Mouse (Mus musculus): ENCODE data around the gene Anpep.
"Not testable (repeated sequence)": the region's sequence is repeated elsewhere in the genome, so short reads cannot be mapped to it uniquely, and the experiment has no call there.

The Anpep gene

DNA sequence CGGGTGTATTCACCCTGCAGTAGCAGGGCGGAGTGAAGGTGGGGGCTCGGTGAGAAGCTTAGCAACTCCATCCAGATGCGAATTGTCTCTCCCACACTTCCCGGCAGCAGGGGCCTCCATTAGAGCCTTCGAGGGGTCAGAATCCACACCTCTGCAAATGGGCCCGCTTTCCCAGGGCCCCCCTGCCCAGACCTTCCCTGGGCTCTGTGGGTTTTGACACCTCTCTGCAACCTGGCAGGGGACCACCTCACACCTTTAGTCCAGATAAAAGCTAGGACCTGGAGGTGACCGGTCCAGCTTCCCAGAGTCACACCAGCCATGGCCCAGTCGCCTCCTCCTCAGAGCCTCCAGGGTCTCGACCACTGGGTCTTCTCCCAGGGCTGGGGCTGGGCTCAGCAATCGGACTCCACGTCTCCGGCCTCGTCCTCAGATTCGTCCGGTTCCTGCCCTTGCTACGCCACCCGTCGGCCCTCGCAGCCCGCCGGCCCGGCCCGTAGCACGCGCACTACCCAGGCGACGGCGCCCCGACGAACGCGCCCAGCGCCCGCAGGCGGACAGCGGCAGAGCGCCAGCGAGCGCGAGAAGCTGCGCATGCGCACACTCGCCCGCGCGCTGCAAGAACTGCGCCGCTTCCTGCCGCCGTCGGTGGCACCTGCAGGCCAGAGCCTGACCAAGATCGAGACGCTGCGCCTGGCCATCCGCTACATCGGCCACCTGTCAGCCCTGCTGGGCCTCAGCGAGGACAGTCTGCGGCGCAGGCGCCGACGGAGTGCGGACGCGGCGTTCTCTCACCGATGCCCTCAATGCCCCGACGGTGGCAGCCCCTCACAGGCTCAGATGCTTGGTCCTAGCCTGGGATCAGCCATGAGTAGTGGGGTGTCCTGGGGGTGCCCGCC is 50.0 kb downstream of the Anpep start, which contains the start of gene Mesp2:
Mesp2 (plus strand) TSS at position 117 of the 896 bp plus-strand sequence.
- peak; percentile 85 for DNase-seq (ENCODE audit: low spot score)

GRCm38 (mm10) chr7:79808561-79808960 is 52.3 kb downstream of the Anpep start:
- DNase-seq (ENCODE audit: low spot score): no peak

GRCm38 (mm10) chr7:79803887-79804286 is 57.0 kb downstream of the Anpep start:
- no peak for DNase-seq (ENCODE audit: low spot score)

DNA sequence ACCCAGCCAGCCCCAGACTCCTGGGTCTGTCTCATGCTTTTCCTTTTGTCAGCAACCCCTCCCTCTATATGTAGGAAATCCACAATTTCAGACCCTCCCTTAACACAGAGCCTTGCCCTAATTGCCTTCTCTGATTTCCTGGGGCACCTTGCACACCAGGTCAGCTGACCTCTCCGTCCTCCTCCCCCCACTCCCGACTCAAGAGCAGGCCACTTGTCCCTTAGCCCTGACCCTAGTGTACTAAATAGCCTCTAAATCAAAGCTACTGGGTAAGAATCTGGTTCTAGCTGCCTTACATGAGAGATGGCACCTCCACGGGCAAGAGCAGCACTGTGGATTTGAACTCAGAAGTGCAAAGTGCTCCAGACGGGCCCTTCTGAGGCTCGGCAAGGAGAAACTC is 58.8 kb downstream of the Anpep start:
- DNase-seq (ENCODE audit: low spot score): no peak

DNA sequence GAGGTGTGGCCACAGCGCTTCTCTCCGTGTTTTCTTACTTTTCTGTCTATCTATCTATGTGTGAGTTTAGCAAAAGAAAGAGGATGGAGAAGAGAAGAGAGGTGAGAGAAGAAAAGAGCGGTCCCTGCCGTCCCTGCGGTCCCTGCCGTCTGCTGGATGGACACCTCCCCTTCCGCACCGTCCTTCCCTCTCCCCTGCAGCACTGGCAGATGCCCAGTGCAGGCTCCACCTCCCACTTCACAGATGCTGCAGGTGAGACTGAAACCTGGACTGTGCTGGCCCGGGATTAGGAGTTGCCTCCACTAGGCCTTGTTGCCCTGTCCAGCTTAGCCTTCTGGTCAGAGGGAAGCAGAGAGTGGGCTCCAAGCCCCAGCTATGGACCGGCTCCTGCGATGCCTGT is 59.5 kb downstream of the Anpep start:
- DNase-seq (ENCODE audit: low spot score): no peak

- DNase-seq (ENCODE audit: low spot score): no peak
These were observed 60.5 kb downstream of the Anpep start for GRCm38 (mm10) chr7:79800336-79800735.

DNA sequence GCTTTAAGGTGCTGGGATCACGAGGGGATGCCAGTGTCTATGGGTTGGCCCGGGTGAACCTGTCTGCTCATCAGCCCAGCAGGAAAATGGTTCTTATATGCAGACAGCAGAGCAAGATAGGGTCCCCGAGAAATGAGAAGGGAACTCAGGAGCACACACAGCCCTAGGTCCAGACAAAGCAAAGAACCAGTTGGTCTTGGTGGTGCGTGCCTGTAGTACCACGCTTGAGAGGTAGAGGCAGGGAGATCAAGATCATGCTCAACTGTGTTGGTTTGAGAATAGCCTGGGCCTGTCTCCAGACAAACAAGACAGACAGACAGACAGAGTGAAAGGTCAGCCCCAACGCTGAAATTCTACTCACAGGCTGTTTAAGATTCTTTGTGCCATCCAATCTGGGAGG is 61.4 kb downstream of the Anpep start:
- no peak for DNase-seq (ENCODE audit: low spot score)

- peak; percentile 92 for DNase-seq (ENCODE audit: low spot score)
These were observed 61.8 kb downstream of the Anpep start for GRCm38 (mm10) chr7:79799048-79799447.

DNA sequence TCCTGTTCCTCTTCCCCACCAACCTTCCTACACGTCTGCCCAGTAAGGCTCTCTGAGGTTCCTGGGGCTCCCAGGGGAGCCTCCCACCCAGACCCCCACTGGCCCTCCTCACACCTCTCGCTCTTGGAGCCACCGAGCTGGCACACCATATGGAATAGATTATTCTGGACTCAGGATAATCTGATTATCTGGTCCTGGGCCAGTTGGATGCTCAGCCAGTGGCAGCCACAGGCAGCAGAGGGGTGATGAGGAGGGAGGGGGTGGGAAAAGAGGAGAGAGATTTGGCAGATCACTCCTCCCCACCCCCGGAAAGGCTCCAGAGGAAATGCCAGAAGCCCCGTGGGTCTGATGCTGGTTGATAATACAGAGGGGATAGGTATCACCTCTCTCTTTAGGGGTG is 62.3 kb downstream of the Anpep start:
- DNase-seq (ENCODE audit: low spot score): peak; percentile 18

GRCm38 (mm10) chr7:79793688-79794087 is 67.2 kb downstream of the Anpep start, which contains the start of gene Mesp1:
Gene Mesp1 (minus strand): TSS chr7:79793788.
- no peak for DNase-seq (ENCODE audit: low spot score)

DNA sequence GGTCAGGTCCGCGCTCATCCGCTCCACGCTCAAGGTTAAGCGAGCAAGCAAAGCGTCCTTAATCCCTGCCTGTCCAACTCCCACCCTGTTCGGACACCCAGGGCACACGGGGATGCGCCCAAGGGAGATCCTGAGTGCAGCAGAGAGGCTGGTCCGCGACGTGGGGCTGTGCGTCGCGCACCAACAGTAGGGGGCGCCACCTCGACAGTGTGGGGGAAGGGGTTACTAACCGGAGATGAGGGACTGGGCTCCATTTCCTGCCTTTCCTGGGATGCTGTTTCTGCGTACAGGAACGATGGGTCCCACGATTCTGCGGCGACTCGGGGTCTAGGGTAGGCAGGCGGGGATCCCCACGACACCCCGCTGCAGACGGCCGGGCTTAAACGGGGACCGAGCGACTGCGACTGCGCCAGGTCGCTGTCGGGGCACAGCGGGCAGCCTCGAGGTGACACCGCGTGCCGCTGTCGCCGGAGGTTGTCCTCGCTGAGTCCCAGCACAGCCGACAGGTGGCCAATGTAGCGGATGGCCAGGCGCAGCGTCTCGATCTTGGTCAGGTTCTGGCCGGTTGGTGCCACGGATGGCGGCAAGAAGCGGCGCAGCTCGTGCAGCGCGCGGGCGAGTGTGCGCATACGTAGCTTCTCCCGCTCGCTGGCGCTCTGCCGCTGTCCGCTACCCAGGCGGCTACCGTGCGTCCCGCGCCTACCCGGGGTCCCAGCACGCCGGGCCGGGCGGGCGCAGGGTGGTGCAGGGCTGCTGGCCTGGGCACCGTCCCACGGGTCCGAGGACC is 68.0 kb downstream of the Anpep start:
- peak; percentile 62 for DNase-seq (ENCODE audit: low spot score)

DNA sequence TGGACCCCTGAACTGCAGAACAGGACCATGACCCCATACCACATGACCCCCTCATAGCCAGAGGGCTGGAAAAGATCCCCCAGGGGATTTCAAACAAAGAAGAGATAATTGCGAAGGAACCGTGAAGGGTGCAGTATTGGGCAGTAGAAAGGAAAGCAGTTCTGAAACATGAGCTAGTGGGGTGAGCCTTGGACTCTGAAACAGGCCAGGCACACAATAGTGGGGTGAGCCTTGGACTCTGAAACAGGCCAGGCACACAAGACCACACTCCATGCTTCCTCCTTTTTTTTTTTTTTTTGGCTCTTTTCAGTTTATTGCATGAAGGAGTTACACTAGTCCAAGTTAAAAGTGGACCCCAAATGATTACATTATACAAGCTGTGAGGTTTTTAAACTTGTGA is 71.0 kb downstream of the Anpep start:
- DNase-seq (ENCODE audit: low spot score): not testable (repeated sequence)

DNA sequence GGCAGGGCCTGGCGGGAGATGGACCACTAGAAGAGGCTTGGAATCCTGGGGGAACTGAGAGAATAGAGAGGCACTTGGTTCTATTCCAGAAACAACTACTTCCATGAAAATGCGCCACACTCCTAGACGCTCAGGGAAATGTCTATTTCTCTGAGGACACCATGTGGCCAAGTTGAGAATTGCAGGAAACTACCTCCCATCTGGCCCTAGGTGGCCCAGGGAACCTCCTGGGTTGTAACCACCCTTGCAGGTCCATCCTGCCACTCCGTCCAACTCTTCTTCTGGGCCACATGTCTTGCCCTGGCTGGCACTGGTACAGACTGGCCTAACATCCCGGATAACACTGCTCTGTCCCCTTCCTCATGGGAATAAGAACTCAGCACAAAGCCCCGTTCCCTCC is 74.6 kb downstream of the Anpep start:
- DNase-seq (ENCODE audit: low spot score): peak; percentile 88

GRCm38 (mm10) chr7:79782516-79782855 is 78.4 kb downstream of the Anpep start:
- no peak for DNase-seq (ENCODE audit: low spot score)

DNA sequence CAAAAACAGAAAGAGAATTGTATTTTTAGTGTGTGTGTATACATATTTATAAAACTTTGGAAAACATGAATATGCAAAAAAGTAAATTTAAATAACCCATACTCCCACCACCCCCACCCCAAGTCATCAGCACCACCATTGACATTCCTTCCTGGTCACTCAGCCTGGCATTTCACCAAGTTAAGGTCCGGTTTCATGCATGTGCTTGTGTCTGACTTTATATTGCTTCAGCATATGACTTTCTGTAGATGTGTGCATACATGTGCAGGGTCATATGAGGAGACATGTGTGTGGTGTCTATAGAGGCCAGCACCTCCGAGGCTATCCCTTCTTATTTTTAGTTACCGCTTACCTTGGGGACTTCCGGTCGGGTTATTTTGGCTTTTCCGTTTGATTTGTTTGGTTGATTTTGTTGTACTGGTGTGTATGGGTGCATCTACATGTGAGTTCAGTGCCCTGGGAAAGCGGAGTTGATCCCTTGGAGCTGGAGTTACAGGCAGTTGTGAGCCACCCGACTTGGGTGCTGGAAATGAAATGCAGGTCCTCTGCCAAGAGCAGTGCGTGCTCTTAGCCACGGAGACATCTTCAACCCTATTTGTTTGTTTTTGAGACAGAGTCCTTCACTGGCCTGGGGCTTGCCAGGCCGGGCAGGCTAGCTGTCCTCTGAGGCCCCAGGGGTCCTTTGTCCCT is 78.9 kb downstream of the Anpep start:
- DNase-seq (ENCODE audit: low spot score): no peak

DNA sequence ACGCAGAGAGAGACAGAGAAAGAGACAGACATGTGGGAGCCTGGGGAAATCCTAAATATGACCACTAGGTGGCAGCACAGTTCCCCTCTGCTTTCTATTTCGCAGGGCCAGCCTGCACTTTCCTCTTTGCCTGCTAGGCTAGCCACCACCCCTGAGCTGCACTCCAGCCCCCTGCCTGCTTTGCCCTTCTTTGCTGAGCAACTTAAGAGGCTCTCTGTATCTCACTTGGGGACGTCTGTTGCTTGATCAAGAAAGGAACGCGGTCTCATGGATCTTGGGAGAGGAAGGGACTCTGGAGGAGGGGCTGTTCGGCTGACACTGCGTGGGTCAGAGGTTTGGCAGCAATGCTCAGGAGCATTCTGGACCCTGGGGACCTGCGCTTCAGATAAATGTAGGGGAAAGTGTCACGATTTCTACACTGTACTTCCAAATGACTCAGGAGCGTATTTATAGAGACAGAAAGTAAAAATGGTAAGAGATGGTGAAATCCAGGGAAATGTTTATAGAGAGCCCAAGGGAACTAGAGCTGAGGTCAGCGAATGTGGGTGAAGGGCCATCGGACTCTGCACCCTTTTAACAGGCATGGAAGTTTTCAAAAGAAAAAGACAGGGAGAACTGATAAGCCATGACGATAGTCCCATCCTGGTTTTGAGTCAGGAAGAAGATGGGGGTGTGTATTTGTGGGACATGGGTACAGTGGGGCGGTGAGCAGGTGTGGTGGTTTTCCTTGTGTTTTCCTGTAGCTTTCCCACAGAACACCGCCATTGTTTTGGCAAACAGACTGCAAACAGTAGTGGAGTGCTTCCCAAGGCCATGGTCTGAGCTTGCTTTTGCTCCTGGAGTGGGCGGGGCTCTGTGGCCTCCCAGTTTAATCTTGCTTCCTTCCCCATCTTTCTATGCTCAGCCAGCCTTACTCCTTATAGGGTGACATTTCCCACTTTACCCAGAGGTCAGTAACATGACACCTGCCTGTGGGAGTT is 79.9 kb downstream of the Anpep start:
- DNase-seq (ENCODE audit: low spot score): peak; percentile 89

All from embryo, embryonic 10.5 days (tissue).